Mouse (Mus musculus) cerebellum, adult (tissue): ENCODE data around the gene Wipf1.
A peak's percentile ranks its signal among the peaks of the same experiment; 100 is the strongest.
"Not testable (repeated sequence)": the region's sequence is repeated elsewhere in the genome, so short reads cannot be mapped to it uniquely, and the experiment has no call there.

Source experiments
- ATAC-seq: cut with Nextera tagmentation; 2 replicates; pipeline ENCODE4 v1.9.2; 2017; ENCODE audit warnings: mild to moderate bottlenecking, moderate library complexity, mixed read lengths; ENCODE audit not compliant: insufficient number of reproducible peaks, low FRiP score, low TSS enrichment

Gene Wipf1

GRCm38 (mm10) chr2:73529356-73530330 is at the start of gene Wipf1:
Wipf1 (minus strand) TSS chr2:73529734.
- ATAC-seq: no peak

- no peak for ATAC-seq
These were observed 49.6 kb upstream of the Wipf1 start for GRCm38 (mm10) chr2:73579168-73579567.

GRCm38 (mm10) chr2:73574418-73574817 is 44.9 kb upstream of the Wipf1 start:
- no peak for ATAC-seq

GRCm38 (mm10) chr2:73573556-73573955 is 44.0 kb upstream of the Wipf1 start:
- ATAC-seq: no peak

GRCm38 (mm10) chr2:73572539-73573372 is 43.2 kb upstream of the Wipf1 start:
- ATAC-seq: peak; percentile 82

GRCm38 (mm10) chr2:73571901-73572300 is 42.4 kb upstream of the Wipf1 start:
- no peak for ATAC-seq

- no peak for ATAC-seq
These were observed 41.8 kb upstream of the Wipf1 start for GRCm38 (mm10) chr2:73571304-73571703.

- peak; percentile 72; the same call in 1 of the 2 replicates for ATAC-seq
These were observed 37.6 kb upstream of the Wipf1 start for GRCm38 (mm10) chr2:73566989-73567605.

GRCm38 (mm10) chr2:73566162-73566561 is 36.6 kb upstream of the Wipf1 start:
- ATAC-seq: no peak

- ATAC-seq: no peak
These were observed 34.2 kb upstream of the Wipf1 start for GRCm38 (mm10) chr2:73563690-73564089.

GRCm38 (mm10) chr2:73562656-73563055 is 33.1 kb upstream of the Wipf1 start:
- ATAC-seq: no peak

- ATAC-seq: no peak; the same call in 1 of the 2 replicates
These were observed 32.1 kb upstream of the Wipf1 start for GRCm38 (mm10) chr2:73561665-73562063.

GRCm38 (mm10) chr2:73560899-73561664 is 31.5 kb upstream of the Wipf1 start:
- 0 out of 2 replicates have a peak, but pooled peaks have one; percentile 31 for ATAC-seq

GRCm38 (mm10) chr2:73560445-73560844 is 30.9 kb upstream of the Wipf1 start:
- no peak for ATAC-seq

- ATAC-seq: no peak
These were observed 28.4 kb upstream of the Wipf1 start for GRCm38 (mm10) chr2:73557956-73558355.

- ATAC-seq: not testable (repeated sequence)
These were observed 27.5 kb upstream of the Wipf1 start for GRCm38 (mm10) chr2:73557061-73557460.

GRCm38 (mm10) chr2:73554389-73554788 is 24.9 kb upstream of the Wipf1 start:
- ATAC-seq: no peak

- no peak for ATAC-seq
These were observed 23.4 kb upstream of the Wipf1 start for GRCm38 (mm10) chr2:73552926-73553325.

GRCm38 (mm10) chr2:73550725-73551124 is 21.2 kb upstream of the Wipf1 start:
- ATAC-seq: no peak

GRCm38 (mm10) chr2:73548542-73548941 is 19.0 kb upstream of the Wipf1 start:
- no peak for ATAC-seq
